Mouse (Mus musculus) kidney, postnatal 0 days (tissue): Measurements from ENCODE around the gene Gm21981. TPM values are rescaled to one million over a fixed set of nuclear protein-coding genes. Genes with fewer than 3 reads are reported as not detected.

Experiments used
- ATAC-seq: fragments of 200-750 bp; cut with Nextera tagmentation; replicated peaks from 2 replicates; pipeline ENCODE4 v1.8.0; 2017; ENCODE audit warnings: low read depth, moderate number of reproducible peaks, moderate TSS enrichment, moderate library complexity; ENCODE audit not compliant: low FRiP score
- DNase-seq: peaks from one replicate; pipeline ENCODE4 v3.0.0-alpha.2; 2016; ENCODE audit warnings: low spot score
- H3K27ac ChIP-seq: fragments of 300-500 bp; sonication (generic); 2 replicates; pipeline ENCODE4 v1.5.1; 2014; ENCODE audit warnings: mild to moderate bottlenecking
- H3K27me3 ChIP-seq: fragments of 300-500 bp; sonication (generic); 2 replicates; pipeline ENCODE4 v1.6.1; 2014; ENCODE audit warnings: low read length, mixed read lengths; ENCODE audit not compliant: insufficient read depth
- H3K36me3 ChIP-seq: fragments of 300-500 bp; sonication (generic); 2 replicates; pipeline ENCODE4 v1.6.1; 2014; ENCODE audit warnings: low read length, mixed read lengths; ENCODE audit not compliant: insufficient read depth
- H3K4me1 ChIP-seq: fragments of 300-500 bp; sonication (generic); replicated peaks from 2 replicates; pipeline ENCODE4 v1.6.1; 2014; ENCODE audit warnings: antibody characterized with exemption, low read length, mixed read lengths; ENCODE audit not compliant: insufficient read depth
- H3K4me2 ChIP-seq: fragments of 300-500 bp; sonication (generic); 2 replicates; pipeline ENCODE4 v1.6.1; 2014; ENCODE audit warnings: mild to moderate bottlenecking, low read length, moderate library complexity, mixed read lengths
- H3K4me3 ChIP-seq: fragments of 300-500 bp; sonication (generic); replicated peaks from 2 replicates; pipeline ENCODE4 v1.5.1; 2014; ENCODE audit warnings: low read depth, low read length
- H3K9ac ChIP-seq: fragments of 300-500 bp; sonication (generic); 2 replicates; pipeline ENCODE4 v1.6.1; 2014; ENCODE audit warnings: low read depth, low read length
- H3K9me3 ChIP-seq: fragments of 300-500 bp; sonication (generic); replicated peaks from 2 replicates; pipeline ENCODE4 v1.6.1; 2016; ENCODE audit warnings: low read length, inconsistent platforms, mixed read lengths
- CTCF ChIP-seq: IDR thresholded peaks from 2 replicates; pipeline ENCODE4 v1.5.1; 2016; ENCODE audit warnings: antibody characterized with exemption, low read depth, mild to moderate bottlenecking, moderate library complexity
- WGBS: fragments of 180-500 bp; shearing (Covaris S2); extraction: QIAGEN DNeasy Blood & Tissue Kit; methylation state at CpG from one replicate; pipeline ENCODE4 v1.1.7; 2014; 5-methylcytosine and 5-hydroxymethylcytosine counted together
- polyA plus RNA-seq: library from polyadenylated mRNA; unstranded; fragments of >200 nt; fragmentation: Nextera tagmentation; extraction: Ambion mirVana; gene quantifications from 2 replicates; pipeline ENCODE4 v1.2.1, GENCODE M21; 2015

Gene Gm21981
- polyA plus RNA-seq, 1 experiment from 2014 or later, result 0.25 TPM

DNA sequence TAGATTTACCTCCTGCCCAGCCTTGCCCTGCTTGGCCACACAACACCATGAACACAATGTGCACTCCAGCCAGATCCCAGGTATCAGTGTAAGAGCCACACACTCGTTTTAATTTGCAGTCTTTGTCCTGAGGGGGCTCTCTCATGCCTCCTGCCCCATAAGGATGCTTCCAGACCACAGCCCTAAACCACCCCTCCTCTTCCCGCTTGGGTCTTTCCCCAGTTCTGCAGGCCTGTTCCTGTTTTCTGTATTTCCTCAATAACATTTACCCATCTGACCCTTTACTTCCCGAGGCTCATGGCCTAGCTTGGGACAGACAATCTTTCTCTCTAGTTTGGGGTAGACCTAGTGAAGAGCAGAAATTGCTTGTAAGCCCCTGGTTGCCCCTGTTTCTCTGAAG, 20.8 kb upstream of the Gm21981 start:
- WGBS, result 67% methylated on average over 3 of the region's 3 CpGs
- Histone ChIP-seq H3K4me1 (no peaks in the 10 kb centered on the region), H3K9ac (no peak overlapping the region), H3K4me3 (no peak overlapping the region), H3K36me3 (no peaks in the 10 kb centered on the region), H3K27me3 (no peaks in the 10 kb centered on the region), H3K27ac (no peak overlapping the region), H3K9me3 (no peaks in the 10 kb centered on the region), H3K4me2 (no peak overlapping the region)
- TF ChIP-seq CTCF, result no peak
- ATAC-seq, result no peak
- DNase-seq, result no peak

DNA sequence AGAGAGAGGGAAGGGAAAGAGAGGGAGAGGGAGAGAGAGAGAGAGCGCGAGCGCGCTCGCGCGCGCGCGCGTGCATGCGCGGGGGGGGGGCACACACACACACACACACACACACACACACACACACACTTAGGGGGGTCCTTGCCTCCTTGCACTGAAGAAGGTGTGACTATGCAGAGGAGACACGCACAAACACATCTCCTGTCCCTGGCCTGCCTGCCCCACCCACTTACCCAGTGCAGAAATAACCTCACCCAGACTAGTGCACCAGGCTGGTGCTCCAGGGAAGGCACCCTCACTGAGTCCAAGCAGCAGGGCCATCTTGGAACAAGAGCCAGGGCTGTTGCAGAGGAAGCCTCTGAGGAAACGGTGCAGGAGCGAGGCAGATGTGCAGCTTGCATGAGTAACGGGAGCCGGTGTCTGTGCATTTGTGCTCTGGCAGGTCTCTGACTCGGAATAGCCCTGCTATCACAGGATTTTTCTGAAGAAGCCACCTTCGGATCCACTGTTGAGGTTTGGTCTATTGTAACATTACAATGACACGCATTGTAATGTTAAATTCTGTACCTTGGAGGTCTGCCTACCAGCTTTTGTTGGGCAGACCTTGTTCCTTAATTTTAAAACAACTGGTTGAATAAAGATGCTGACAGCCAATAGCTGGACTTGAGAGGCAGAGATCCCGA, 18.8 kb upstream of the Gm21981 start:
- no peak for ATAC-seq
- no peak overlapping the region for H3K27ac ChIP-seq
- H3K9me3 ChIP-seq, result no peaks in the 10 kb centered on the region
- H3K4me2 ChIP-seq, result no peak overlapping the region
- no peak overlapping the region for H3K9ac ChIP-seq
- no peak overlapping the region for H3K4me3 ChIP-seq
- DNase-seq, result no peak
- H3K4me1 ChIP-seq, result no peaks in the 10 kb centered on the region
- WGBS, result 55% methylated on average over 22 of the region's 22 CpGs
- no peaks in the 10 kb centered on the region for H3K27me3 ChIP-seq
- no peak for TF ChIP-seq CTCF
- no peaks in the 10 kb centered on the region for H3K36me3 ChIP-seq

DNA sequence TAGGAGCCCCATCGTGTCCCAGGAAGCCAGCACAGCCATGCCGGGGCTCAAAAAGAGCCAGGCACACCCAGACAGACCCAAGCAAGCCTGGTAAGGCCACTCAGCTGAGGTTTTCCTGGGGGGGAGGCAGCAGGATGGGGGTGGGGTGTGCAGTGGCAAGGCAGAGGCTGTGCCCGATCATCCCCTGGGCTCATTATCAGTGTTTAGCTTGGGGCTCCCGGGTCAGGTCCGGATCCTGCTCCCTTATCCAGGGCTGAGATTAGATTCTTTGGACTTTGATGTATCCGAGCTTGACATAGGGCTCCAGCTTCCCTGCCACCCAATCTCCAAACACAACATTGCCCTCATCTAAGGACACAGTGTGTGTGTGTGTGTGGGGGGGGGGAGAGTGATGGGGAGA, 17.6 kb upstream of the Gm21981 start:
- Histone ChIP-seq H3K27me3 (no peaks in the 10 kb centered on the region), H3K36me3 (no peaks in the 10 kb centered on the region), H3K27ac (no peak overlapping the region), H3K4me2 (no peak overlapping the region), H3K4me1 (no peaks in the 10 kb centered on the region), H3K9ac (no peak overlapping the region), H3K4me3 (no peak overlapping the region), H3K9me3 (no peaks in the 10 kb centered on the region)
- 69% methylated on average over 6 of the region's 6 CpGs for WGBS
- no peak for TF ChIP-seq CTCF
- ATAC-seq (no peak), DNase-seq (no peak)

DNA sequence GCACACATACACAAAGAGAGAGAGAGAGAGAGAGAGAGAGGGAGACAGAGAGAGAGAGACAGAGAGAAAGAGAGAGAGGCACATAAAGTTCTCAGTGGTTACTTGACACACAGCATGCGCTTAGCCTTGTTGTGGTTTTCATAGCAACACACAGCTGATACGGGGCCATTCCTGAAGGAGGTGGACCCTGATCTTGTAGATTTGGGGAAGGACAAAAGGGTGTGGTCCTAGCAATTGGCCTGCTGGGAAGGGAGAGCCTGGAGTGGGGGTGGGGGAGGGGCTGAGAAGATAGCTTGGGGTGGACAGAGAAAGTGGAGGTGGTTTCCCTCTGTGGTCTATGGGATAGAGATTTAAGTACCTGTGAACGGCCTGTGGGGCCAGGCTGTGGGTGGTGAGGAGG, 15.8 kb upstream of the Gm21981 start:
- no peak overlapping the region for H3K4me2 ChIP-seq
- no peaks in the 10 kb centered on the region for H3K9me3 ChIP-seq
- H3K36me3 ChIP-seq, result no peaks in the 10 kb centered on the region
- TF ChIP-seq CTCF, result no peak
- 80% methylated on average over 3 of the region's 3 CpGs for WGBS
- H3K27me3 ChIP-seq, result no peaks in the 10 kb centered on the region
- DNase-seq (no peak), ATAC-seq (no peak)
- no peak overlapping the region for H3K4me3 ChIP-seq
- H3K9ac ChIP-seq, result no peak overlapping the region
- no peaks in the 10 kb centered on the region for H3K4me1 ChIP-seq
- H3K27ac ChIP-seq, result no peak overlapping the region

DNA sequence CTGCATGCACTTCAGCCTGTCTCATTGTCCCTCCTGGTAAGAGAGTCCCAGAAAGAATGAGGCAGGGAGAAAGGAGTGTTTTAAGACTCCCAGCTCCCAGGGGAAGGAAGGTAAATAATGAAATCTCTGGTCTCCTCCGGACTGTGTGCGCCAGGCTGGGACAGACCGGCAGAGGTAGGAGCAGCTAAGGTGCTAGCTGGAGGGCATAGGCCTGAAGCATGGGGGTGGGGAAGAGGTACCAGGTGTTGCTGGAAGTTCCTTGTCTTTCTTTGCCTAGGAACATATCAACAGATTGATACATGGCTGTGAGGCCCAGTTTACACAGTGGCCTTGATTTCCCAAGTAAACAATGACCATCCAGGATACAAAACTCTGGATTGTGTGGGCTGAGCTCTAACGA, 14.7 kb upstream of the Gm21981 start:
- no peaks in the 10 kb centered on the region for H3K36me3 ChIP-seq
- H3K4me1 ChIP-seq, result no peaks in the 10 kb centered on the region
- no peak overlapping the region for H3K4me2 ChIP-seq
- H3K9me3 ChIP-seq, result no peaks in the 10 kb centered on the region
- DNase-seq (no peak), ATAC-seq (no peak)
- H3K9ac ChIP-seq, result no peak overlapping the region
- H3K27ac ChIP-seq, result no peak overlapping the region
- no peak for TF ChIP-seq CTCF
- WGBS, result 40% methylated on average over 4 of the region's 4 CpGs
- no peaks in the 10 kb centered on the region for H3K27me3 ChIP-seq
- no peak overlapping the region for H3K4me3 ChIP-seq

DNA sequence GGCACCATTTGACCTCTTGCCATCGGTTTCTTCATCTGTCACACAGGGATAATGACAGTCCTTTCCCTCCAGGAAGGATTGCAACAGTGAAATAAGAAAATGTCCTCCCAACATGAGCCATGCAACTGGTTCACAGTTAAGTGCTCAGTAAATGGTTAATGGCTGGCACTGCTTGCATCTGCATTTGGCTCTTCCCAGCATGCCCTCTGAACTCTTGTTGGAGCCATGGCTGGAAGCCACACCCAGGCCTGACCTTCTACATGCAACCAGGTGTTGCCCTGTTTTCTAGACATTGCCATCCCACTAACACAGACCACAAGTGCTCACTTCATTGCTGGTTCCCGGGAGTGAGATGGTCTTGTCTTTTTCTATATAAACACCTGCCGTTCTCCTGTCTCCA, 13.7 kb upstream of the Gm21981 start:
- Histone ChIP-seq H3K4me2 (no peak overlapping the region), H3K4me3 (no peak overlapping the region), H3K9ac (no peak overlapping the region), H3K36me3 (0 out of 2 replicates have a peak, but pooled peaks cover 8% of the 10 kb centered on the region), H3K27me3 (no peaks in the 10 kb centered on the region), H3K4me1 (no peaks in the 10 kb centered on the region), H3K9me3 (no peaks in the 10 kb centered on the region), H3K27ac (no peak overlapping the region)
- WGBS, result 70% methylated on average over 3 of the region's 3 CpGs
- ATAC-seq (no peak), DNase-seq (no peak)
- TF ChIP-seq CTCF, result no peak

DNA sequence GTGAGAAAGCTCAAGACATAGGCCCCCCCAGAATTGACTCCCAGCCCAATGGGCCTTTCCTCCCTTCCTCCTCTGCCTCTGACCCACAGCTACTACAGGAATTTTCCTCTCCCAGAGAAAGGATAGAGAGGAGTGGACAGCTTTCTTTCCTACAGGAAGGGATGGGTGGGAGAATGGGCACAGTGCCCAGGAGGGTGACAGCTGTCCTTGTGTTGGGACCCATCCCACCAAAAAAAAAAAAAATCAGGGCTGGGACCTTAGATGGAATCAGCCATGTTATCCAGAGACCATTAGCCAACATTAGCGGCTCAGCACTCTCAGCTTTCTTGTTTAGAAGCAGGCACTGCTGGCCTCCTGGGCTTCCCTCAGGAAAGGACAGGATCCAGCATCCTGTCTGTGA, 11.9 kb upstream of the Gm21981 start:
- Histone ChIP-seq H3K27ac (no peak overlapping the region), H3K9ac (no peak overlapping the region), H3K4me1 (no peaks in the 10 kb centered on the region), H3K27me3 (no peaks in the 10 kb centered on the region), H3K4me2 (no peak overlapping the region), H3K4me3 (no peak overlapping the region), H3K36me3 (peaks cover 15% of the 10 kb centered on the region), H3K9me3 (no peaks in the 10 kb centered on the region)
- WGBS, result 55% methylated on average over 1 of the region's 1 CpGs
- TF ChIP-seq CTCF, result no peak
- DNase-seq, result peak; percentile 46
- ATAC-seq, result no peak
